Mouse (Mus musculus): Measurements from ENCODE around the gene Chrm3. TPM values are rescaled to one million over a fixed set of nuclear protein-coding genes. Genes with fewer than 3 reads are reported as not detected.
A peak's percentile ranks its signal among the peaks of the same experiment; 100 is the strongest.

Chrm3 gene
- total and polyA plus RNA-seq, 2 experiments from 2014 or later, result 3.5 to 36.0 TPM

- DNase-seq (ENCODE audit: low spot score) (no peak), ATAC-seq (no peak)
- Histone ChIP-seq H3K27me3 (ENCODE audit: insufficient read depth, low read length) (no peaks in the 10 kb centered on the region), H3K9me3 (ENCODE audit: low read length) (no peaks in the 10 kb centered on the region), H3K36me3 (ENCODE audit: insufficient read depth, low read length) (no peaks in the 10 kb centered on the region), H3K4me1 (ENCODE audit: insufficient read depth, low read length) (no peaks in the 10 kb centered on the region), H3K4me2 (ENCODE audit: low read depth, low read length) (no peak overlapping the region), H3K4me3 (ENCODE audit: low read length) (no peak overlapping the region), H3K27ac (no peak overlapping the region), H3K9ac (replicated peaks; ENCODE audit: low read length) (no peak overlapping the region)
- no peak for TF ChIP-seq CTCF (IDR thresholded peaks at IDR 0.05; ENCODE audit: low read depth)
- 66% methylated on average over 4 of the region's 4 CpGs for WGBS
These were observed 120.8 kb downstream of the Chrm3 start for GRCm38 (mm10) chr13:10239825-10240224.

GRCm38 (mm10) chr13:10237616-10238015 lies 123.0 kb downstream of the Chrm3 start:
- Histone ChIP-seq H3K27ac (no peak overlapping the region), H3K36me3 (ENCODE audit: insufficient read depth, low read length) (no peaks in the 10 kb centered on the region), H3K4me3 (ENCODE audit: low read length) (no peak overlapping the region), H3K4me1 (ENCODE audit: insufficient read depth, low read length) (no peaks in the 10 kb centered on the region), H3K9me3 (ENCODE audit: low read length) (no peaks in the 10 kb centered on the region), H3K9ac (replicated peaks; ENCODE audit: low read length) (no peak overlapping the region), H3K27me3 (ENCODE audit: insufficient read depth, low read length) (no peaks in the 10 kb centered on the region), H3K4me2 (ENCODE audit: low read depth, low read length) (no peak overlapping the region)
- no peak for TF ChIP-seq CTCF (IDR thresholded peaks at IDR 0.05; ENCODE audit: low read depth)
- 76% methylated on average over 2 of the region's 2 CpGs for WGBS
- ATAC-seq (no peak), DNase-seq (ENCODE audit: low spot score) (no peak)

GRCm38 (mm10) chr13:10236279-10236678 lies 124.4 kb downstream of the Chrm3 start:
- Histone ChIP-seq H3K9ac (replicated peaks; ENCODE audit: low read length) (no peak overlapping the region), H3K27ac (no peak overlapping the region), H3K4me3 (ENCODE audit: low read length) (no peak overlapping the region), H3K9me3 (ENCODE audit: low read length) (no peaks in the 10 kb centered on the region), H3K4me2 (ENCODE audit: low read depth, low read length) (no peak overlapping the region), H3K27me3 (ENCODE audit: insufficient read depth, low read length) (no peaks in the 10 kb centered on the region), H3K4me1 (ENCODE audit: insufficient read depth, low read length) (no peaks in the 10 kb centered on the region), H3K36me3 (ENCODE audit: insufficient read depth, low read length) (no peaks in the 10 kb centered on the region)
- TF ChIP-seq CTCF (IDR thresholded peaks at IDR 0.05; ENCODE audit: low read depth), result no peak
- ATAC-seq (no peak), DNase-seq (ENCODE audit: low spot score) (no peak)
- 69% methylated on average over 4 of the region's 4 CpGs for WGBS

- no peak overlapping the region for H3K4me3 ChIP-seq (ENCODE audit: low read length)
- TF ChIP-seq CTCF (IDR thresholded peaks at IDR 0.05; ENCODE audit: low read depth), result no peak
- WGBS, result 62% methylated on average over 5 of the region's 5 CpGs
- no peak overlapping the region for H3K27ac ChIP-seq
- DNase-seq (ENCODE audit: low spot score) (peak; percentile 28), ATAC-seq (peak; percentile 49; the same call in 1 of the 2 replicates)
- H3K4me1 ChIP-seq (ENCODE audit: insufficient read depth, low read length), result no peaks in the 10 kb centered on the region
- H3K27me3 ChIP-seq (ENCODE audit: insufficient read depth, low read length), result no peaks in the 10 kb centered on the region
- H3K9ac ChIP-seq (replicated peaks; ENCODE audit: low read length), result no peak overlapping the region
- H3K9me3 ChIP-seq (ENCODE audit: low read length), result no peaks in the 10 kb centered on the region
- H3K36me3 ChIP-seq (ENCODE audit: insufficient read depth, low read length), result no peaks in the 10 kb centered on the region
- H3K4me2 ChIP-seq (ENCODE audit: low read depth, low read length), result no peak overlapping the region
These were observed 125.1 kb downstream of the Chrm3 start for GRCm38 (mm10) chr13:10235391-10236169.

GRCm38 (mm10) chr13:10220403-10220802 lies 140.2 kb downstream of the Chrm3 start:
- Histone ChIP-seq H3K4me2 (ENCODE audit: low read depth, low read length) (no peak overlapping the region), H3K9ac (replicated peaks; ENCODE audit: low read length) (no peak overlapping the region), H3K36me3 (ENCODE audit: insufficient read depth, low read length) (no peaks in the 10 kb centered on the region), H3K27ac (no peak overlapping the region), H3K9me3 (ENCODE audit: low read length) (no peaks in the 10 kb centered on the region), H3K4me3 (ENCODE audit: low read length) (no peak overlapping the region), H3K4me1 (ENCODE audit: insufficient read depth, low read length) (no peaks in the 10 kb centered on the region), H3K27me3 (ENCODE audit: insufficient read depth, low read length) (no peaks in the 10 kb centered on the region)
- DNase-seq (ENCODE audit: low spot score) (no peak), ATAC-seq (no peak)
- TF ChIP-seq CTCF (IDR thresholded peaks at IDR 0.05; ENCODE audit: low read depth), result no peak
- WGBS, result 70% methylated on average over 4 of the region's 4 CpGs

GRCm38 (mm10) chr13:10212112-10212511 lies 148.5 kb downstream of the Chrm3 start:
- no peaks in the 10 kb centered on the region for H3K4me1 ChIP-seq (ENCODE audit: insufficient read depth, low read length)
- TF ChIP-seq CTCF (IDR thresholded peaks at IDR 0.05; ENCODE audit: low read depth), result no peak
- H3K9ac ChIP-seq (replicated peaks; ENCODE audit: low read length), result no peak overlapping the region
- H3K9me3 ChIP-seq (ENCODE audit: low read length), result no peaks in the 10 kb centered on the region
- no peaks in the 10 kb centered on the region for H3K27me3 ChIP-seq (ENCODE audit: insufficient read depth, low read length)
- H3K4me3 ChIP-seq (ENCODE audit: low read length), result no peak overlapping the region
- WGBS, result 88% methylated on average over 2 of the region's 2 CpGs
- H3K4me2 ChIP-seq (ENCODE audit: low read depth, low read length), result no peak overlapping the region
- DNase-seq (ENCODE audit: low spot score) (no peak), ATAC-seq (no peak)
- no peak overlapping the region for H3K27ac ChIP-seq
- no peaks in the 10 kb centered on the region for H3K36me3 ChIP-seq (ENCODE audit: insufficient read depth, low read length)

- no peaks in the 10 kb centered on the region for H3K9me3 ChIP-seq (ENCODE audit: low read length)
- no peak overlapping the region for H3K4me3 ChIP-seq (ENCODE audit: low read length)
- WGBS, result 100% methylated on average over 1 of the region's 1 CpGs
- no peak for TF ChIP-seq CTCF (IDR thresholded peaks at IDR 0.05; ENCODE audit: low read depth)
- DNase-seq (ENCODE audit: low spot score), result no peak
- H3K9ac ChIP-seq (replicated peaks; ENCODE audit: low read length), result no peak overlapping the region
- H3K4me1 ChIP-seq (ENCODE audit: insufficient read depth, low read length), result no peaks in the 10 kb centered on the region
- H3K27me3 ChIP-seq (ENCODE audit: insufficient read depth, low read length), result no peaks in the 10 kb centered on the region
- no peak overlapping the region for H3K4me2 ChIP-seq (ENCODE audit: low read depth, low read length)
- no peak for ATAC-seq
- H3K36me3 ChIP-seq (ENCODE audit: insufficient read depth, low read length), result no peaks in the 10 kb centered on the region
- H3K27ac ChIP-seq, result no peak overlapping the region
These were observed 150.0 kb downstream of the Chrm3 start for GRCm38 (mm10) chr13:10210522-10211244.
